Mouse (Mus musculus): ENCODE results near the gene Otx2. TPM values are rescaled to one million over a fixed set of nuclear protein-coding genes. Genes with fewer than 3 reads are reported as not detected.
A peak's percentile ranks its signal among the peaks of the same experiment; 100 is the strongest.

Otx2 gene
- polyA plus RNA-seq, 2 experiments: 0.04 TPM; not detected in 1

- WGBS: 2% methylated on average over 25 of the region's 26 CpGs
- Histone ChIP-seq H3K4me3 (replicated peaks; ENCODE audit: low read length) (no peak overlapping the region), H3K36me3 (ENCODE audit: control insufficient read depth, insufficient read depth, low read length) (no peaks in the 10 kb centered on the region), H3K9ac (ENCODE audit: low read depth, low read length, severe bottlenecking) (no peak overlapping the region), H3K27me3 (ENCODE audit: control insufficient read depth, insufficient read depth, low read length) (peaks cover 67% of the 10 kb centered on the region), H3K9me3 (ENCODE audit: control insufficient read depth, low read length) (no peaks in the 10 kb centered on the region), H3K4me1 (ENCODE audit: control insufficient read depth, insufficient read depth, low read length) (no peaks in the 10 kb centered on the region), H3K27ac (replicated peaks; ENCODE audit: low read depth, low read length) (no peak overlapping the region), H3K4me2 (replicated peaks; ENCODE audit: low read depth, low read length, severe bottlenecking) (no peak overlapping the region)
- DNase-seq (ENCODE audit: low spot score) (no peak), ATAC-seq (ENCODE audit: low FRiP score, low read depth) (0 out of 2 replicates have a peak, but pooled peaks have one; percentile 19)
- TF ChIP-seq POLR2A (IDR thresholded peaks at IDR 0.05; ENCODE audit: borderline replicate concordance, extremely low read depth, insufficient read depth, insufficient read length): no peak
These were observed 22.0 kb downstream of the Otx2 start for GRCm38 (mm10) chr14:48651471-48652211.

GRCm38 (mm10) chr14:48641462-48642395 lies 31.9 kb downstream of the Otx2 start:
- WGBS: 51% methylated on average over 12 of the region's 12 CpGs
- no peak overlapping the region for H3K27ac ChIP-seq (replicated peaks; ENCODE audit: low read depth, low read length)
- no peak for DNase-seq (ENCODE audit: low spot score)
- H3K4me2 ChIP-seq (replicated peaks; ENCODE audit: low read depth, low read length, severe bottlenecking): no peak overlapping the region
- no peaks in the 10 kb centered on the region for H3K9me3 ChIP-seq (ENCODE audit: control insufficient read depth, low read length)
- no peaks in the 10 kb centered on the region for H3K4me1 ChIP-seq (ENCODE audit: control insufficient read depth, insufficient read depth, low read length)
- H3K4me3 ChIP-seq (replicated peaks; ENCODE audit: low read length): no peak overlapping the region
- ATAC-seq (ENCODE audit: low FRiP score, low read depth): no peak
- H3K36me3 ChIP-seq (ENCODE audit: control insufficient read depth, insufficient read depth, low read length): no peaks in the 10 kb centered on the region
- H3K27me3 ChIP-seq (ENCODE audit: control insufficient read depth, insufficient read depth, low read length): no peaks in the 10 kb centered on the region
- H3K9ac ChIP-seq (ENCODE audit: low read depth, low read length, severe bottlenecking): no peak overlapping the region
- TF ChIP-seq POLR2A (IDR thresholded peaks at IDR 0.05; ENCODE audit: borderline replicate concordance, extremely low read depth, insufficient read depth, insufficient read length): no peak

GRCm38 (mm10) chr14:48633141-48633540 lies 40.5 kb downstream of the Otx2 start:
- Histone ChIP-seq H3K36me3 (ENCODE audit: control insufficient read depth, insufficient read depth, low read length) (no peaks in the 10 kb centered on the region), H3K27ac (replicated peaks; ENCODE audit: low read depth, low read length) (no peak overlapping the region), H3K4me2 (replicated peaks; ENCODE audit: low read depth, low read length, severe bottlenecking) (no peak overlapping the region), H3K27me3 (ENCODE audit: control insufficient read depth, insufficient read depth, low read length) (no peaks in the 10 kb centered on the region), H3K4me1 (ENCODE audit: control insufficient read depth, insufficient read depth, low read length) (no peaks in the 10 kb centered on the region), H3K4me3 (replicated peaks; ENCODE audit: low read length) (no peak overlapping the region), H3K9ac (ENCODE audit: low read depth, low read length, severe bottlenecking) (no peak overlapping the region), H3K9me3 (ENCODE audit: control insufficient read depth, low read length) (no peaks in the 10 kb centered on the region)
- no peak for TF ChIP-seq POLR2A (IDR thresholded peaks at IDR 0.05; ENCODE audit: borderline replicate concordance, extremely low read depth, insufficient read depth, insufficient read length)
- ATAC-seq (ENCODE audit: low FRiP score, low read depth) (no peak), DNase-seq (ENCODE audit: low spot score) (no peak)
- 79% methylated on average over 3 of the region's 3 CpGs for WGBS

- DNase-seq (ENCODE audit: low spot score): no peak
- ATAC-seq (ENCODE audit: low FRiP score, low read depth): no peak
- Histone ChIP-seq H3K4me3 (replicated peaks; ENCODE audit: low read length) (no peak overlapping the region), H3K9me3 (ENCODE audit: control insufficient read depth, low read length) (no peaks in the 10 kb centered on the region), H3K4me2 (replicated peaks; ENCODE audit: low read depth, low read length, severe bottlenecking) (no peak overlapping the region), H3K9ac (ENCODE audit: low read depth, low read length, severe bottlenecking) (no peak overlapping the region), H3K27ac (replicated peaks; ENCODE audit: low read depth, low read length) (no peak overlapping the region), H3K36me3 (ENCODE audit: control insufficient read depth, insufficient read depth, low read length) (no peaks in the 10 kb centered on the region), H3K4me1 (ENCODE audit: control insufficient read depth, insufficient read depth, low read length) (no peaks in the 10 kb centered on the region), H3K27me3 (ENCODE audit: control insufficient read depth, insufficient read depth, low read length) (no peaks in the 10 kb centered on the region)
- WGBS: 89% methylated on average over 8 of the region's 8 CpGs
- no peak for TF ChIP-seq POLR2A (IDR thresholded peaks at IDR 0.05; ENCODE audit: borderline replicate concordance, extremely low read depth, insufficient read depth, insufficient read length)
These were observed 41.3 kb downstream of the Otx2 start for GRCm38 (mm10) chr14:48632335-48632734.

- ATAC-seq (ENCODE audit: low FRiP score, low read depth) (no peak), DNase-seq (ENCODE audit: low spot score) (no peak)
- no peaks in the 10 kb centered on the region for H3K9me3 ChIP-seq (ENCODE audit: control insufficient read depth, low read length)
- H3K36me3 ChIP-seq (ENCODE audit: control insufficient read depth, insufficient read depth, low read length): no peaks in the 10 kb centered on the region
- no peak overlapping the region for H3K9ac ChIP-seq (ENCODE audit: low read depth, low read length, severe bottlenecking)
- 74% methylated on average over 2 of the region's 2 CpGs for WGBS
- H3K27me3 ChIP-seq (ENCODE audit: control insufficient read depth, insufficient read depth, low read length): no peaks in the 10 kb centered on the region
- no peak overlapping the region for H3K27ac ChIP-seq (replicated peaks; ENCODE audit: low read depth, low read length)
- H3K4me3 ChIP-seq (replicated peaks; ENCODE audit: low read length): no peak overlapping the region
- no peak for TF ChIP-seq POLR2A (IDR thresholded peaks at IDR 0.05; ENCODE audit: borderline replicate concordance, extremely low read depth, insufficient read depth, insufficient read length)
- no peaks in the 10 kb centered on the region for H3K4me1 ChIP-seq (ENCODE audit: control insufficient read depth, insufficient read depth, low read length)
- H3K4me2 ChIP-seq (replicated peaks; ENCODE audit: low read depth, low read length, severe bottlenecking): no peak overlapping the region
These were observed 42.1 kb downstream of the Otx2 start for GRCm38 (mm10) chr14:48631486-48631885.
